Mouse (Mus musculus): ENCODE measurements around the gene Tyk2. TPM values are rescaled to one million over a fixed set of nuclear protein-coding genes. Genes with fewer than 3 reads are reported as not detected.

The Tyk2 gene
- total RNA-seq, 2 experiments from 2014 or later, result 18.9 to 19.2 TPM

DNA sequence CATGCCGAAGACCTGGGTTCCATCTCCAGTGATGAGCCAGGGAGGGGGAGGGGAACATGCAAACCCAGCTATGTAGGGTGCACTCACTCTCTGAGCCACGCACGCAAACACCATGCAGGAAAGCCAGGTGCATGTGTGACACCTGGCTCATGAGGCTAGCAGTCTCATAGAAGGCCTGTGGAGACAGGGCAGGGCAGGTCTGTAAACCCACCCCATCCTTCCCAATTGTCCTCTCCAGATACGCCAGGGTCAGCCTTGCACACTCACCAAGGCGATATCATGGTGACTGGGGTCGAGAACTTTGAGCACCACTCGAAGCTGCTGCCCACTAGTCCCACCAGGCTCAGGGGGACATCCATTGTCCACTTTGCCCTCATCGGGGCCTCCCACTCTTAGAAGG, 15.9 kb downstream of the Tyk2 start:
- DNase-seq (ENCODE audit: low spot score in 2 of 2), result no peak

DNA sequence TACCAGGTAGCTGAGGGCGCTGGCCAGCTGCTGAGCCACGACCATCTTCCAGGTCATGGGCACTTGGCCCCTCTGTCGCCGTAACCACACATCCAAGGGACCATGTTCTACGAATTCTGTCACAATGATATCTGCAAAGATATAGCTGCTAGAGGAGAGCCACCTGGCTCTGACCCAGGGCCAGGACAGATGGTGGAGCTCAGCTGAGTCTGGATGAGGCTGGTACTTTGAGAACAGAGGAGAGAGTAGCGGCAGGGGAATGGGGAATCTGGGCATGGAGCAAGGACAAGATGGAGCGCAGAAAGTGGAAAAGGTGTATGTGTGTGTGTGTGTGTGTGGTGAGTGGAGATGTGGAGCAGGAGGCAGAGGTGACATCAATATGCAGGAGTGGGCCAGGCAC, 16.9 kb downstream of the Tyk2 start:
- DNase-seq (ENCODE audit: low spot score in 2 of 2), result no peak

DNA sequence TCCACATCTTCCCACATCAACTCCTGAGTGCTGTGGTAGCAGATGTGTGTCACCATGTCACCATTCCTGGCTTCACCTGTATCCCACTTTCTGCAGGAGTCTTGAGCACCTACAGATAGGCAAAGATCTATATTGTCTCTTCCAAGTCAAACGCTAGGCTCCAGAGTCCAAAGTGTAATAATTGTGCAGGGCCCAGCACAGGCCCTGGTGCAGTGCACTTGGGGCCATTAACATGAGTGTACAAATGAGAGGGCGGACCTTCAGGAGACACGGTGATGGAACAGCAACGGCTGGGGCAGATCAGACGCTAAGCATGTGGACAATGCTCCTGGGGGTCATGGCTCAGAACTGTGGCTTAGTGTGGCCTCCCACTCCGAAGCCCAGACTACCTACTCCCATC, 17.3 kb downstream of the Tyk2 start:
- no peak for DNase-seq (ENCODE audit: low spot score in 2 of 2)

DNA sequence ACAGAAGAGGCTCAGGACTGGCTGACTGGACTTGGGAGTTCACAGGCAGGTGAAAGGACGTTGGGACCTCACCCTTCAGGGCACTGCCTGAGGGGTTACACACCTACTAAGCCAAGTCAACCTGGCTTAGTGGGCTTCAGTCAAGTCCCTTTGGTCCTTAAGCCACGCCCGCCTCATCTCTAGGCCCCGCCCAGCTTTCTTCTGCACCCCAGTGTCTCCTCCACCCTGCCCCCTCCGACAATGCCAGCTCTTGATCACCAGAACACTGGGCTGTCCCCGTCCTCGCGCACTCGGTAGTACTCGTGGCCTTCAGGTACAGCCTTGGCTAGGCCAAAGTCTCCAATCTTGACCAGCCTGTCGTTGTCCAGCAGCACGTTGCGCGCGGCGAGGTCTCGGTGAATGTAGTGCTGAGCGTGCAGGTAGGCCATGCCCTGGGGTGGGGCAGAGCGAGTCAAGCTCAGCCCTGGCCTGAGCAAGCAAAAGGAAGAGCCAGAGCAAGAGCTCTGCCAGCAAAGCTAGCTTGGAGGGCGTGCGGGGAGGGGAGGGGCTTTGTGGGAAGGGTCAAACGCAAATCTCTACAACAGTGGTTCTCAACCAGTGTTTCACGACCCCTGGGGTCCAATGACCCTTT, 23.3 kb downstream of the Tyk2 start:
- no peak for DNase-seq (ENCODE audit: low spot score in 2 of 2)

DNA sequence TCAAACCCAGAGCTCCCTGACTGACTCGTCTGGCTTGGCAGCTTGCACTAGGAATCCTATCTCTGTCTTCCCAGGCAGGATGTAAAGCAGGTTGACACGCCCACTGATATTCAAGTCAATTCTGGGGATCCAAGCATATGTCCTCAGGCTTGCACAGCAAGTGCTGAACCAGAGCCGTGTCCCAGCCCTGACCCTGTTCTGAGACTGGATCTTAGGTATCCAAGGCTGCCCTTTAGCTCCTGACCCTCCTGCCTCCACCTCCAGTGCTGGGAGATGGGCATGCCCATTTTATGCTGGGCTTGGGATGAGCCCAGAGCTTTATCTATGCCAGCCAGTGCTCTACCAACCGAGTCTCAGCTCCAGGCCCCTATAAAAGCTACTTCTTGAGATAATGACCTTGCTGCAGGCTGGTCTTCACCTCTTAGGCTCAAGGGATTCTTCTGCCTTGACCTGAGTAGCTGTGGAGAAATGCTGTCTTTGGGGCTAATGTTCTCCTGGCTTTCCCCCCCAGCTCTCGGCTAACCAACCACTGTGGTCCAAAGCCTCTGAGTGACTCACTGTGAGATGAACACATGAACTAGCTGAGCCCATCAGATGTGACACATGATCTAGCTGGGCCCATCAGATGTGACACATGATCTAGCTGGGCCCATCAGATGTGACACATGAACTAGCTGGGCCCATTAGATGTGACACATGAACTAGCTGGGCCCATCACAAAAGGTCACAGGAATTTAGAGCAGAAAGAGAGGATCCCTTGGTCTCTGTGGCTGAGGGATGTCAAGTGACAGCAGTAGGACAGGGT, 25.1 kb downstream of the Tyk2 start:
- DNase-seq (ENCODE audit: low spot score in 2 of 2), result no peak

DNA sequence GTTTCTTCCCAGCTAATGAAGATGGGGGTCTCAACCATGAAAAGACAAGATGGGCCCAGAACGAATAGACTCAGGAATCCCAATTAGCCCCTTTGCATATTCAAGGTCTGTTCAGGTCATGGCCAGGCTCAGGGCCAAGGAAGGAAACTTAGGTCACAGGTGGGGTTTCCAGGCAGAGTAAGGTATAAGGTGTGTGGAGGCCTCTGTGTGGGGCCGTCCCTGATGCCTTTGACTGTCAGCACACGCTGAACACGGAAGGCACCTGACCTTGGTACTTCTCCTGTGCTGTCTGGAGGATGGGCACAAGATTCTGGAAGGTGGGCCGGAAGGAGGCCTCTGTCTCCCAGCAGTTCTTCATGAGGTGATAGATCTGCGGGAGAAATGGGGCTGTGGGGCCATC, 26.2 kb downstream of the Tyk2 start:
- no peak for DNase-seq (ENCODE audit: low spot score in 2 of 2)

DNA sequence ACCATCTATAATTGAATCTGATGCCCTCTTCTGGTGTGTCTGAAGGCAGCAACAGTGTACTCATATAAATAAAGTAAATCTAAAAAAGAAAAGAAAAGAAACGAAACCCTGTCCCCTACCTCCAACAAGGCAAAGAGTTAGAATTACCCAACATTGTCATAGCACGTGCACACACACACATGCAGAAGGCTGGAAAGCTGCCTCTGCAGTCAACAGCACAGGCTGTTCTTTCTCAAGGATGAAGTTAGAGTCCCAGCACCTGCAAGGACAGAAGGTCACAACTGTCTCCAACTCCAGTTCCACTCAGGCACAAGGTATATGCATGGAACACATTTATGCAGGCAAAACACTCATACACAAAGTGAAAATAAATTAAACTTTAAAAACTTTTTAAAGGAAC, 29.0 kb downstream of the Tyk2 start:
- no peak for DNase-seq (ENCODE audit: low spot score in 2 of 2)

DNA sequence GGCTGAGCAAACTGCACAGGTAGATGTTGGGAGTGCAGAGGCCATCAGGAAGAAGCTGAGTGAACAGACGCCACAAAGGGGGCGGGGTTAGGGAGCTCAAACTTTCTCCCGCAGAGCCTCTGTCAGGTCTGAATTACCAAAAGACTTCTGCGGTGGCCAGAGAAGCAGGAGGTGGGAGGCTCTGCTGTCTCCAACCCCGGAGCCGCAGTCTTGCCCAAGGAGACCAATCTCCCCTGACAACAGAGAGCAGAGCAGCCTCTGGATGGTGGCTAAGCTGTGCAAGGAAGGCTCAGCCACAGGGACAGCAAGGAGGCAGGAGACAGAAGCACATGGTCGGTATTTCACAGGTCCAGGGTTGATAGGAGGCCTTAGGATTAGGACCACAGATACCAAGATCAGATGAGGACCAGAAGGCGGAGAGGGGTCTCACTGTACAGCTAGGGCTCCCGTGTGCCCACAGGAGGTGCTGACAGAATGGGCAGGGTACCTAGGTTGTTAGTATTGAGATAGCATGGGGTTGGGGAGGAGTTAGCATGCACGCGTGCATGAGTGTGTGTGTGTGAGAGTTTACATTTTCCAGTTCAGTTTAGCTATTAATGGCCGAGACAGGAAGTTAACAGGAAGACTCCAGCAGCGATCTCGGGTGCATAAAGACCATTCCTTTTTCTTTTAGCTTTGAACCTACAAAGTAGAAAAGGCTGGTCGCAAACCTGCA, 30.4 kb downstream of the Tyk2 start:
- DNase-seq (ENCODE audit: low spot score in 2 of 2), result no peak

DNA sequence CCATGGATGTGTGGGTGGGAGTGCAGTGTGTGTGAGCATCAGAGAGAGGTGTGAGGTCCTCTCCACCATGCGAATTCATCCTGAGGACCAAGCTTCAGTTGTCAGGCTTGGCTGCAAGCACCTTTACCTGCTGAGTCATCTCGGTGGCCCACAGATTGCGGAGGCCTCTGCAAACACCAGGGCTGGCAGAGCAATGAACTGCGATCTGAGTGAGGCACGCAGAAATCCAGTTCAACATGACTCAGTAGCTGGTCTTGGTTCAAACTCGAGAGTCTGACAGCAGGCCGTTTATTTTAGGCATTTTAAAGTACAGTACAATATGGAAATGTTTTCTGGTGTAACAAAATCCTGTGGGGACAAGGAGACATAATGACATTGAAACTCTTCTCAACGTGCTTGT, 33.2 kb downstream of the Tyk2 start:
- no peak for DNase-seq (ENCODE audit: low spot score in 2 of 2)

DNA sequence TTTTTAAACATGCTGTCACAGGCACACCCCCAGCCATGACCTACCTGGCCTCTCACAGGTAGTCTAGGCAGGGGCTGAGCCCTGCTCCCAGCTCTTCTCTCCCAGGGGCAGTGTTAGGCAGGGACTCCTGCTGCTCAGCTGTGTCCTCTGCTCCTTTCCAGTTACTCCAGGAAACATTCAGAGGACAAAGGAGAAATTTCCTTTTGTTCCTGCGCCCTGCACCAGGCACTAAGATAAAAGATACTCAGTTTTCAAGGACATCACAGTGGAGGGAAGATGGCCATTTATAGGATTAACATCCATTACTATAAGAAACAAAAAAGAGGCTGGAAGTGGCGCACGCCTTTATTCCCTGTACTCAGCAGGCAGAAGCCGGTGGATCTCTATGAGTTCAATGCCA, 35.1 kb downstream of the Tyk2 start:
- DNase-seq (ENCODE audit: low spot score in 2 of 2), result no peak

DNA sequence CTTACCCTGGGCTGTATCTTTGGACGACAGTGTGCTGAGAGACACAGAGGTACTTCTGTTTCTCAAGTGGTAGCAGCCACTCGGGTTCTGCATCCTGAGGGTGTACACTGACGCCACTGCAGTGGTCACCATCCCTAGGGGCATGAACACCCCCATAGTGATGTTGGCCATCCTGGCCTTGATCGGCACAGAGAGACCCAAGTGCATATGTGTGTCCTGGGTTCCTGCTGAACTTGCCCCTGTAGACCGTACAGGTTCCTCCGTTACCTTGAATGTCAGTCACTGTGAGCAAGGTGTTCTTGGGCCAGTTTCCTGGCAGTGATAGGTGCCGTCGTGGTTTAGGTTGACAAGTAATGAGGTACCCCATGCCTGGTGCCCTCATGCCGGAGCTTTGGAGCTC, 37.6 kb downstream of the Tyk2 start:
- DNase-seq (ENCODE audit: low spot score in 2 of 2), result no peak

DNA sequence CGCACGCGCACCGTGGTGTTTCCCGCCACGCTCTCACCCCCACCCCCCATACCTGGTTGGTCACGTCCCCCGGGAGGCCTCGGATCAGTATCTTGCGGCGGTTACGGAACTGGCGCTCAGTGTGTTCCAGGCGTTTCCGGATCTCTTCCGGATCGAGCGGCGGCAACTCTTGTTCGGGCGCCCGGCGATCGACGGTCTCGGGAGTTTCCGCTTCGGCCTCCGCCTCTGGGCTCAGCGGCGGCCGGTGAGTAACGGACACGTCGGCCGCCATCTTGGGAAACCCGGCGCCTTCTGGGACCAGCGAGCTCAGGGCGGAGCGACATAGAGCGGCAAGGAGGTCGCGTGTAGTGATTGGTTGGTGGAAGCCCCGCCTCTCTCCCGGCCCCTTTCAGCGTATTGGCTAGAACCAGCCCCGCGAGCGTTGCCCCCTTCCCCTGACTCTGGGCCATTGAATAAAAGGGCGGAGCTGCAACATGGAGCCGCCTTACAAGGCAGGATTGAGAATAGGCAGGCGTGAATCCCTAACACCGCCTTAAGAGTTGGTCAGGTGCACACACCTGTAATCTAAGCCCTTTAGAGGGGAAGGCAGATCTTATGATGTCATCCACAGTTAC, 39.2 kb downstream of the Tyk2 start, which contains the start of the genes Gm38431 and Raver1:
Gene Gm38431, minus strand, starts transcription at position 291 of the 614 bp plus-strand sequence.
Gene Raver1, minus strand, starts transcription at position 302 of the 614 bp plus-strand sequence.
- peak; percentile 91 to 93 for DNase-seq (ENCODE audit: low spot score in 2 of 2)

DNA sequence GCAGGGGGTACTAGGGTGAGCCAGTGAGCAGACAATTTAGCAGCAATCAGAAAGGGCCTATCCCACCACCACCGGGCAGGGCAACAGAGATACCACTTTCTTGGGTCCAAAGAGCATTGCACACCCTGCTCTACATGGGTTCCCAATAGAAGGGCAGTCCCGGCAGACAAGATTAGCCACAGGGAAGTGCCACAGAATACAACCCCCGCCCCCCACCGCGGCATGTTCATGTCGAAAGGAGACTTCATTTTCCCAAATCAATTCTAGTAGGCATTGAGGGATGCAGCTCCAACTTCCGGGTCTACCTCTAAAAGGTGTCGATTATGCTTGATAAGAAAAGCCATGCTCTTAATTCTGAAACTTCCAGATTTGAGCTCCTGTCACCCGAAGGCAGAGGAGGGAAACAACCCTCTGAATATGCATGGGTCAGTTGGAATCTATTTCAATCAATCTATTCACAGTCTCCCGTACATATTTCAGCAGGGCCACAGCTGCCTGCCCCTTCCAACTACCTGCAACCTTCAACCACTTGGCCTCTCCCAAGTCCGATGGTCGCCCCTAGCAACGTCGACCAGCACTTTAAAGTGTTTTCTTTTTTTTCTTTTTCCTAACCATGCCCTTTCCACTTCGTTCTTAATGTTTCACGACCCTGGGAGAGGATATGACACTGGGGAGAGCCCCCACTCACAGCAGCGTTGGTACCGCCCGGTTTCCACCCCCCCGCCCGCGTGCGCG, 39.9 kb downstream of the Tyk2 start:
- DNase-seq (ENCODE audit: low spot score in 2 of 2), result no peak

DNA sequence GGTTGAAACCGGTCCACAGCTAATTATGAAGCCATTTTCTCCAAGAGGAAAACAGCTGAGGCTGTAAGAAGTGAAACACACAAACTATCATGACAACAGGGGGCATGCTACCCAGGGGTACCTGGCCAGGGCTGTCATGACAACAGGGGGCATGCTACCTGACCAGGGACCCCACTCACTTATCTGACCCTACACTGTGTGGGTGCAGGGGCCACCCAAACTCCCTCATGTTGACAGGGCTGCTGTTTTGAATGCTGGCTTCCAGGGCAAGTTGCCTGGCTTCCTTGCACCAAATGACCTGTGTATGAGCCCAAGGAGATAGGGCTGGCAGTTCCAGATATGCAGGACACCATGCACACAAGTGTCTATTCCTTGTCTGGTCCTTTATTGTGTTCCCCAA, 40.5 kb downstream of the Tyk2 start:
- no peak for DNase-seq (ENCODE audit: low spot score in 2 of 2)

DNA sequence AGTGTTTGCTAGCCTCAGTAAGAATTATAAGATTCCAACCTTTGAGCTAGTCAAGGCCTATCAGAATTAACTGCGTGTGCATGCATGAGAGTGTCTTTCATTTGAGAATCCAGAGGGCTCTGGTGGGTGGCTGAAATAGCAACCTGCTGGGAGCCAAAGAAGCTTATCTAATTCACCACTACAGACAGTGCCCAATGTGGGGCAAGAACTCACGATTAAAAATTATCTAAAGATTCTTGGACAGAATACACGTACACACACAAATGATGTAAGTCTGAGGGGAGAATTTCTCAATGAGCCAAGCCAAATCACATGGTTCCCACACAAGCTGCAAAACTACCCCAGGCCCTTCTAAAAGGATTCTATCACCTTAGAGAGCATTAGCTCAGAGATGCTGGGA, 47.7 kb downstream of the Tyk2 start:
- no peak for DNase-seq (ENCODE audit: low spot score in 2 of 2)

DNA sequence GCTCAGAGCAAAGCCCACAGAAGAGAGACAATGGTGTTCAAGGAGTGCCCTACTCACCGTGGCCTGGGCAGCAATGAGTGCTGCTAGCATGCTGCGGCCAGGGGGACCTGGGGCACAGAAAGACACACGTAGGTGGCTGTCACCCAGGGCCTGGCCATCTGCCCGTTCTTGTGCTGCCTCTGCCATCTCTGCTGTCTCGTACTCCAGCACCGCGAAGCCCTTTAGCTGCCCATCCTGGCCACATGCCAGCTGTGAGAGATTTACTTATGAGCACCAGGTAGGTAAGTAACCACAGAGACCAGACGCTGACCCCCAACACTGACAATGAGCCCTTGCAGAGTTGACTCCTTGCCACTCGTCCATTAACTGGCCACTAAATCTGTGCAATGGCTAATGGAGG, 49.9 kb downstream of the Tyk2 start:
- DNase-seq (ENCODE audit: low spot score in 2 of 2), result no peak

DNA sequence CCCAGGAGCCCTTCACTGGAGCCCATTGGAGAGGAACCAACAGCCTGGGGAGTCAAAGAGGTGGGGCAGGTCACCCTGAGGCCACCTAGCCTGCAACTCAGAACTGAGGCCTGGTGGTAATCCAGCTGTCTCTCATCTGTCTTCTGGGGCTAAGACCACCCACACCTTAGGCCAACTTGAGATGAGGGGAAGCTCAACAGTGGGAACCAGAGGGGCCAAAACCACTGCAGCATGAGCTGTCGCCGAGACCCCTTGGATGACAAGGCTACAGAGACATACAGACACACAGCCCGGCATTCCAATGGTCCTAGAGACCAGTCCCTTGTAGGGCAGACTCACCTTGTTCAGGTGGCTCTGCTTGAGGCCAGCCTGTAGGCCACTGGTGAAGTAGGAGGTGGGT, 55.4 kb downstream of the Tyk2 start:
- no peak for DNase-seq (ENCODE audit: low spot score in 2 of 2)

DNA sequence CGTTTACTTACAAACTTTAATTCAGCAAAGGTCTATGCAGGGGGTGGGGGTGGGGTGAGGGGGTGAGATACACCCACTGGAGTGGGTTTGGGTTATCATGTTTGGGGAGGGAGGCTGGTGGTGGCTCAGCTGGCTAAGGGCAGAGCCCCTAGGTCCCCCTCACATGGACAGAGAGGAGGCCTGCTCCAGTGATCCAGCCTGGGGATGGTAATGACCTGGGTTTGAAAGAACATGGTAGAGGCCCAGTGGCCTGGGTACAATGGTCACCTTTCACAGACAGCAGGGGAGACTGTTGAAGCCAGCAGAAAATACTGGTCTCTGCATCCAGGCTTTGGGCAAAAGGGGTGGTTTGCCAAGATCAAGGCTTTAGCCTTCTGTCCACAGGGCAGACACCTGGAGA, 56.9 kb downstream of the Tyk2 start:
- no peak for DNase-seq (ENCODE audit: low spot score in 2 of 2)

DNA sequence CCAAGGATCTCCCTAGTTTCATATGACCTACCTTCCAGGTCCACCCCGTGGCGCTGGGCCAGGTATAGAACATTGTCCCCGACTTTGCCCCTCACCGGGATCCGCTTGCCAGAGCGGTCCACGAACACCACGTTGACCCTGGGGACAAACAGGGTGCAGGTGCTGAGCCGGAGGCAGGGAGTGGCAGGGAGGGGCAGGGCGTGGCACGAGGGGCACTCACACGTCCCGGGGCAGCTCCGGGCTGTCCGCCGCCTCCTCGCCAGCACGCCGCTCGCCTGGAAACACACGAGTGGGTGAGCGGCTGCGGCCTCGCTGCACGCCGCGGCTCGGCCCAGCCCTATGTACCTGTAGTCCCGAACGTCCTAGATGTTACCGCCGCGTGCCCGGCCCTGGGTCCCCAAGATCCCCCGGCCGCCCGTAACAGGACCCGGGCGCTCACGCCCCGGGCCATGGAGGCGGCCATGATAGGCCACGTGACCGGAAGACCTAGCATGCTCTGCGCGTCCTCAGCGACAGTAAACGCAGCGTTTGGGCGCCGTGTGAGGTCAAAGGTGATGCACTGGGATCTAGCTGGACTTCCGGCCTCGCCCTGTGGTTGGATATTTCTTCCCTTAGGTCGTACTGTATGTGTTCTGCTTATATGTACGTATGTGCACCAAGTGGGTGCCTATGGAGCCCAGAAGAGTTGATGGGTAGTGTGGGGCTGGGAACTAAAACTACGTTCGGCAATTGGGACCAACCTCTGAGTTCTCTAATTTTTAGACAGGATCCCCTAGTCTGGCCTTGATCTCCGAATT, 57.8 kb downstream of the Tyk2 start, which contains the start of the genes Gm49373 and Fdx1l:
Gene Gm49373, minus strand, starts transcription at position 53 of the 797 bp plus-strand sequence.
Gene Fdx1l, minus strand, starts transcription at position 571 of the 797 bp plus-strand sequence.
- peak; percentile 69 to 73 for DNase-seq (ENCODE audit: low spot score in 2 of 2)

DNA sequence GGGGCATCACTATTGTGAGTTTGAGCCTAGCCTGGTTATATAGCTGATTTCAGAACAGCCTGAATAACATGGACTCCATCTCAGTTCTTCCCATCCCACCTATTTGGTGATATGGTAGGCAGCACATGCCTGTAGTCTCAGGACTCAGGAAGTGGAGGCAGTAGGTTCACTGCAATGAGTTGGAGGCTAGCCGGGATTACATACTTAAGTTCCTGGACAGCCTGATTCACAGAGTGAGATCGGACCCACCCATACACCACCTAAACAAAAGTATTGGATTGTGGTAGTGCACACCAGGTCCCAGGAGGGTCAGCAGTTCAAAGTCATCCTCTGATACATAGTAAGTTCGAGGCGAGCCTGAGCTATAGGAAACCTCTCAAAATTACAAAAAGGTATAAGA, 58.4 kb downstream of the Tyk2 start:
- DNase-seq (ENCODE audit: low spot score in 2 of 2), result no peak
